Mouse (Mus musculus): ENCODE measurements around the gene Atoh1.

Gene Atoh1

DNA sequence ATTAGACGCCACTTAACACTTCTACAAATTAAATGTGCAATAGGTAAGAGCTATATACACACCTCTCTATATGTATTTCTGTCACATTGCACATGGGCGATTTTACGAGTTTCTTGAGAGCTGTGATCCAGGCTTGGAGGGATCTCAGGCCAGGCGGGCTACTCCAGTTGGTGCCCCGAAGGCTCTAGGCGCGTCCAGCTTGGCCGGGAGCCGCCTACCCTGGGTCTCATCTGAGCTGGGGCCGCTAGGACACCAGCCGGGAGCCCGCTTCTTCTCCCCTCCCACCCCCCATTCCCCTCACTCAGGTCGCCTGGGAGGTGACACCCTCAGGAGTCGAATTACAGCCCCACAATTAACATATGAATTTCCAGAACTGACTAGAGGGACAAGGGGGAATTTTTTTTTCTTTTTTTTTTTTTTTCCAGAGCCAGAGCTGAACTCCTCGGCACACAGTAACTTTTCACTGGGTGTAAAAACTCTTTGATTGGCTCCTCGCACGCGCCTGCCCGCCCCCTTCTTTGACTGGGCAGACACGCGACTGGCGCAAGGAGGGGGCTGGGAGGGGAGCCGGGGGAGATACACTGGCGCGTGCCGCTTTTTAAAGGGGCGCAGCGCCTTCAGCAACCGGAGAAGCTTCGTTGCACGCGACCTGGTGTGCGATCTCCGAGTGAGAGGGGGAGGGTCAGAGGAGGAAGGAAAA is at the start of gene Atoh1:
TSS of gene Atoh1 (plus strand) at position 627 of the 700 bp plus-strand sequence.
- no peak for DNase-seq

DNA sequence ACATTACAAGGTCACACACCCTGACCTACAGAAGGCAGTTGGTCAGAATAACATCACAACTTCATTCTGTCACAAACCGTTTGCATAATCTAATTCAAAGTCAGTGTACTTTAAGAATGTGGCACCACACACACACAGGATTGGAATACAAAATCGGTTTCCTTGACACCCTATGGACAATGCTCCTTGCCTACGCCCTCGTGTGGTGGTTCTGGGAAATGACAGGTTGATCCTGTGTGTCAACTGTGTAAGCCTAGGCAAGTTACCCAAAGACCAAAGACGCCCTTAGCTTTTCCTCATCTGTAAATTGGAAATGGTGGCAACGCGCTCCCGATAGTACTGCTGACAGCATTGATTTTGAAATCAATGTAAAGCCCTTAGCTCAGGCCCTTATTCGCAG is 45.0 kb upstream of the Atoh1 start:
- DNase-seq: no peak

DNA sequence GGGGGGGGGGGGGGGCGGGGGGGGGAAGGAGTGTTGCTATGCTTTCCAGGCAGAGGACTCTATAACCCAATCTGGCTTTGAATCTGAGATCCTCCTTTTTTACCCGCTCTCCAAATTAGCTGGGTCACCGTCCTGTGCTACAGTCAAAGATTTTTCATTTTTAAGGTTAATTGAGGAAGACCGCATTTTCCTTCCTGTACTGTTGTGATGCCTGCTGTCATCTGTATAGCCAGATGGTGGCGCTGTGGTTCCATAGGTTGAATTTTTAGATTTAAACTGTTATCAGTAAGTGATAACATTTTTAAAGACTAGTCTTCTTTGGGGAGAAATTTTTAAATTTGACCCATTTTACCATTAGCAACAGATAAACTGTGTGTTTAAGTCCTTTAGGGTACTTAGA is 44.0 kb upstream of the Atoh1 start:
- no peak for DNase-seq

DNA sequence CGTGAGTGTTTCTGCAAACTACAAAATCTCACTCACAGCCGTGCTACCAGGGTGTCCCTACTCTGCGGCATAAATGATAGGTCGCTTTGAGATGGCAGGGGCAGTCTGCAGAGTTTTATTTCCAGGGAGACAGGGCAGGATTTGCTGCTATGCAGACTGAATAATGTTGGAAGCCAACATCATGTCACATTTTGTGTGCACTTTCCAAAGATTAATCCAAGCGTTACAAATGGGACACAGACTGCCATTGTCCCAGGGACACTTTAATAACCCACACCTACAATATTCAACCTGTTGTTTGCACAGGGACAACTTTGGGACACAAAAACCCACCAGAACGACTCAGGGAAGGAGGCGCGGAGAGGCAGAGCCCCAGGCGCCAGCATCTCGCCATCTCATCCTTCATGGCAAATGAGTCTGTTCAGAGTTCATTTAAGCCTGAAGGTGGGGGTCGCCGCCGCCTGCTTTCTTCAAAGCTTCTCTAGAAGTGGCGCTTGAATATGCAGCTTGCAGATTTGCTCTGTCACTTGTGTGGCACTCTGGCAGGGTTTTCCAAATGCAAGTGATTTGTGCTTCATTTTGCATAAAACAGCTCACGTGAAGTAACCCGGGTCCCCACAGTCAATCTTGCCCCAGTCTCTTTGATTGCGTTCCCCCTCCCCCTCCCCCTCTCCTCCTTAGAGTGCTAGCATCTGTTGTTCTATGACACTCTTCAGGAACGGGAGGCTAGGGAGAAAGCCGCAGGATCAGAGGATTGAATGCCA is 40.6 kb upstream of the Atoh1 start:
- no peak for DNase-seq

DNA sequence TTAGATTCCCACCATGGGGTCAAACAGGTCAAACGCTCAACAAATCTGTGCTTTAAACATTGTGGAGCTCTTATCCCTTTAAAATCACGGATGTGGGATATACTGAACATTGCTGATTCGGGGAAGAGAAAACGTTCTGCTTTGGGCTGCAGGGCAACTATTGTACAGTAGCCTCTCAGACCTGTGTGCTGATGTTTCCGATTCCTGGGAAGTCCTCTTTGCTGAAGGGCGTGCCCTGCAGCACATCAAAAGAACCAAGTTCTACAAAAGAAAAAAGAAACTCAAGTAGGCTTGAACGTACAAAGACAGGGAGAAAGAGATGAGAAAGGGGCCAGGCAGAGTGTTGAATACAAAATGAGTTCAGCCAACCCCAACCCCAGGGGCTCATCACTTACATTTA is 34.2 kb upstream of the Atoh1 start:
- no peak for DNase-seq

DNA sequence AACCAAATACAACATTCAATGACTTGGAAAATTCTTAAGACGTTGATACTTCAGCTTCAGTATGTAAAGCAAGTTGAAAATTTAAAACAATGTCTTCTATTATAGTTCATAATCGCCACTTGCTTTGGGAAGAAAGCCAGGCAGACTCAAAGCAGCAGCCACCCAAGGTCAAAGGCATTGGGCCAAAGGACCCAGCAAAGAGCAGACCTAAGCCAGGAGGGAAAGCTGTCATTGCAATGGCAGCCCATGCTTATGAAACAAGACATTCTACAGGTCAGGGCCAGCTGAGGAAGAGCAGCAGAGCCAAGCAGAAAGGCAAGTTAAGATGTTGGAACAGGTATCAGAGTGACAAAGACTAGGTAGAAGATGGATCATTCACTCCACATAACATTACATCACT is 25.3 kb upstream of the Atoh1 start:
- DNase-seq: no peak

DNA sequence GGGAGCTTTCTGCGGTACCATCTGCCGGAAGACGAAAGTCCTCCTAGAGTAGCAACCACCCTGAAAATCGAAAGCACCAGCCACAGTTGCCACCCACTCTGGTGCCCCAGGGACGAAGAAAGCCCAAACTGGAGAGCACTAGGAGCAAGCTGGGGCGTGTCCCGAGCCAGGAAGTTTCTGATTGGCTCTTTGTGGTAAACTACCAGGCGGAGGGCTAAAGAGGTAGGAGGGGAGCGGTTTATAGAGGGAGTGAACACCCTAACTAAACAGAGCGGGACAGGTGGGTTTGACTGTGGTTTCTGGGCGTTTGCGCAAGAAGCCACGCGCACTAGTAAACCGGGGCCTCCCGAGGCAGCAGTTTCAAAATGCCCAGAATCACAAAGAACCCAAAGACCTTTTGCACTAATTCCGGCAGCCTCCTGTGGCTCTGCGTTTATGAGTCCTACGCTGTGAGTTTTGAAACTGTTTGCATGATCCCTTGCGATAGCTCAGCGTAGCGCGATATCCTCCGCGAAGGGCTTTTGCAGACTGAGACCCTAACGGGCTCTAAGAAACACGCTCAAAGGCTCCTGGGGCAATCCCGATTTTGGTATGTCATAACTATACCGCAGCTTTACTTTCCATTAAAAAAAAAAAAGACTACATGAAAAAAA is 1.0 kb upstream of the Atoh1 start:
- no peak for DNase-seq

DNA sequence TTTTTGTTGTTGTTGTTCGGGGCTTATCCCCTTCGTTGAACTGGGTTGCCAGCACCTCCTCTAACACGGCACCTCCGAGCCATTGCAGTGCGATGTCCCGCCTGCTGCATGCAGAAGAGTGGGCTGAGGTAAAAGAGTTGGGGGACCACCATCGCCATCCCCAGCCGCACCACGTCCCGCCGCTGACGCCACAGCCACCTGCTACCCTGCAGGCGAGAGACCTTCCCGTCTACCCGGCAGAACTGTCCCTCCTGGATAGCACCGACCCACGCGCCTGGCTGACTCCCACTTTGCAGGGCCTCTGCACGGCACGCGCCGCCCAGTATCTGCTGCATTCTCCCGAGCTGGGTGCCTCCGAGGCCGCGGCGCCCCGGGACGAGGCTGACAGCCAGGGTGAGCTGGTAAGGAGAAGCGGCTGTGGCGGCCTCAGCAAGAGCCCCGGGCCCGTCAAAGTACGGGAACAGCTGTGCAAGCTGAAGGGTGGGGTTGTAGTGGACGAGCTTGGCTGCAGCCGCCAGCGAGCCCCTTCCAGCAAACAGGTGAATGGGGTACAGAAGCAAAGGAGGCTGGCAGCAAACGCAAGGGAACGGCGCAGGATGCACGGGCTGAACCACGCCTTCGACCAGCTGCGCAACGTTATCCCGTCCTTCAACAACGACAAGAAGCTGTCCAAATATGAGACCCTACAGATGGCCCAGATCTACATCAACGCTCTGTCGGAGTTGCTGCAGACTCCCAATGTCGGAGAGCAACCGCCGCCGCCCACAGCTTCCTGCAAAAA is 496 bp downstream of the Atoh1 start:
- no peak for DNase-seq

DNA sequence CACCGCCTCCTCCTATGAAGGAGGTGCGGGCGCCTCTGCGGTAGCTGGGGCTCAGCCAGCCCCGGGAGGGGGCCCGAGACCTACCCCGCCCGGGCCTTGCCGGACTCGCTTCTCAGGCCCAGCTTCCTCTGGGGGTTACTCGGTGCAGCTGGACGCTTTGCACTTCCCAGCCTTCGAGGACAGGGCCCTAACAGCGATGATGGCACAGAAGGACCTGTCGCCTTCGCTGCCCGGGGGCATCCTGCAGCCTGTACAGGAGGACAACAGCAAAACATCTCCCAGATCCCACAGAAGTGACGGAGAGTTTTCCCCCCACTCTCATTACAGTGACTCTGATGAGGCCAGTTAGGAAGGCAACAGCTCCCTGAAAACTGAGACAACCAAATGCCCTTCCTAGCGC is 1.1 kb downstream of the Atoh1 start:
- no peak for DNase-seq

DNA sequence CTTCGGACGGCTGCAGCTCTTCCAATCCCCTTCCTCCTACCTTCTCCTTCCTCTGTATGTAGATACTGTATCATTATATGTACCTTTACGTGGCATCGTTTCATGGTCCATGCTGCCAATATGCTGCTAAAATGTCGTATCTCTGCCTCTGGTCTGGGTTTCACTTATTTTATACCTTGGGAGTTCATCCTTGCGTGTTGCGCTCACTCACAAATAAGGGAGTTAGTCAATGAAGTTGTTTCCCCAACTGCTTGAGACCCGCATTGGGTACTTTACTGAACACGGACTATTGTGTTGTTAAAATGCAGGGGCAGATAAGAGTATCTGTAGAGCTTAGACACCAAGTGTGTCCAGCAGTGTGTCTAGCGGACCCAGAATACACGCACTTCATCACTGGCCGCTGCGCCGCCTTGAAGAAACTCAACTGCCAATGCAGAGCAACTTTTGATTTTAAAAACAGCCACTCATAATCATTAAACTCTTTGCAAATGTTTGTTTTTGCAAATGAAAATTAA is 1.6 kb downstream of the Atoh1 start:
- no peak for DNase-seq

DNA sequence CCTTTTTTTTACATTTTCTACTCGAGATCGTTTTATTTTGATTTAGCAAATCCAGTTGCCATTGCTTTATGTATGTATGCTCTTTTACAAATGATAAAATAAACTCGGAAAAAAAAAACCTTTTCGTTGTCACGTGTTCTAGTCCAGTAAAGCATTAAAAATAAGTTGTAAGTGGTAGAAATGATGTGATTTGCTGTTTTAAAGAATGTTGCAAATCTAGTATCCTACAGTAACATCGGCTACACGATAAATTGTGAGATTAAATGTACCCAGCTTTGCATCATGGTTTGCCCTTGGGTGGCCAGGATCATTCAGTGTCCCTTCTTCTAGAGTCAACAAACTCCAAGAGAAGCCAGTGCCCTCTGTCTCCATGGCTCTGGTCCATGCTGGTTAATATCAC is 2.2 kb downstream of the Atoh1 start:
- no peak for DNase-seq

DNA sequence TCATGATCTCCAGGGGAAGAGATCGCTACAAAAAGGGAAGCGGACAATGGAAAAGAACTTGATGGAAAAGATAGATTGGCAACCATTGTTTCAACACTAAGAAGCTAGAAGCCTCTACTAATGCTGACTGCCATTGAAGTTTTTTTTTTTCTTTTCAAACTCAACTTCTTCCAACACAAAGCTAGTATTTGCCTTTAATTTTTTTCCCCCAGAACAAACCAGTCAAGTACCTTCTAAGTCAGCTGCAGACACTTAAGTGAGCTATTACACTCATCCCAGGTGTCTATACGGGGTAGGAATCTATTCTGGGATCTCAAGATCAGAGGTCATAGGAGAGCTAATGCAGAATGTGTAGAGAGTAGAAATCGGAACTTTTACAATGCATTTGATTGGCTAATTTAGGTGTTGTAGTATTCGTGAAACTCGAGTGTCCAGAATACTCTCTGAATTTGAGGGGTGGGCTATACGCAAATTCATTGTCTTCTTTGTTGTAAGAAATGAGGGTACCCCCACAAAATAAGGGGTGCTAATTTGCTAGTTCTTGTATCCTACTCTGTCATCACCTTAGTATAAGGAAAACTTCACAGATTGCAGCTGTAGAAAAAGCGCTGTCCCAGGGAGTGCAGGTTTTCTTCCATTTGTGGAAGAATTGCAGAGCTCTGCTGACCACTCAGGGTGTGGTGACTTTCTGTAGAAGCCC is 2.8 kb downstream of the Atoh1 start:
- no peak for DNase-seq

DNA sequence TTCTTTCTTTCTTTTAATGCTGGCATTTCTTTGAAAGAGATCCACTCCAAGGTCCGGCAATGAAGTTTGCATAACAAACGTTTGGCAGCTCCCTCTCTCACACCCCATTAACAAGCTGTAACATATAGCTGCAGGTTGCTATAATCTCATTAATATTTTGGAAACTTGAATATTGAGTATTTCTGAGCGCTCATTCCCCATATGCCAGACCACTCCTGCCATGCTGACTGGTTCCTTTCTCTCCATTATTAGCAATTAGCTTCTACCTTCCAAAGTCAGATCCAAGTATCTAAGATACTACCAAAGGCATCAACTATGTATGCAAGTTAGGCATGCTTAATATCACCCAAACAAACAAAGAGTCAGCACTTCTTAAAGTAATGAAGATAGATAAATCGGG is 4.4 kb downstream of the Atoh1 start:
- no peak for DNase-seq

DNA sequence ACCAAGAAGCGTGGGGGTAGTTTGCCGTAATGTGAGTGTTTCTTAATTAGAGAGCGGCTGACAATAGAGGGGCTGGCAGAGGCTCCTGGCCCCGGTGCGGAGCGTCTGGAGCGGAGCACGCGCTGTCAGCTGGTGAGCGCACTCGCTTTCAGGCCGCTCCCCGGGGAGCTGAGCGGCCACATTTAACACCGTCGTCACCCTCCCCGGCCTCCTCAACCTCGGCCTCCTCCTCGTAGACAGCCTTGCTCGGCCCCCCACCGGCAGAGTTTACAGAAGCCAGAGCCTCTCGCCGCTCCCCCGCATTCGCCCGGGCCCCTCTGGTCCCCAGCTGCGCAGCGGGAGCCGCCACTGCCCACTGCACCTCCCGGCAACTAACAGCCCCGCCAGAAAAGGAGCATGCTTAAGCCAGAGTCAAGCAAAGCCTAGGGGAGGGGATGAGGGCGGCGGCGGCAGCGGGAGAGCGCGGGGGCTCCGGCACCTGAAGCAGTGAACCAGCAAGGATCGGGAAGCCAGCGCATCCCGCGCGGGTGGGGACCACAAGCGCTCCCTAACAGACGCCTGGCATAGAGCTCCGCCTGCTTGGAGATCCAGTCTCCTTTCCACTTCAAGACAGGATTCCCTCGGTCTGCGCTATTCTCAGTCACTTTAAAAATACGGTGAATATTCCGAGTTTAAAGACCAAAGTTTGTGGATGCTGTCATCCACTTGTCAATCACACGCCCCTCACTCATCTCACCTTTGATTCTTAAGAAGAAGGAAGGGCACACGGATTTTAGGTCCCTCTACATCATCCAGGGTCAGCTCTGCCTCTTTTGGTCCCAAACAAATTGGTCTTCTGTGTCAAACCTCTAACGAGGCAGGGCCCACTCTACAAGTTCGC is 5.8 kb downstream of the Atoh1 start:
- no peak for DNase-seq

DNA sequence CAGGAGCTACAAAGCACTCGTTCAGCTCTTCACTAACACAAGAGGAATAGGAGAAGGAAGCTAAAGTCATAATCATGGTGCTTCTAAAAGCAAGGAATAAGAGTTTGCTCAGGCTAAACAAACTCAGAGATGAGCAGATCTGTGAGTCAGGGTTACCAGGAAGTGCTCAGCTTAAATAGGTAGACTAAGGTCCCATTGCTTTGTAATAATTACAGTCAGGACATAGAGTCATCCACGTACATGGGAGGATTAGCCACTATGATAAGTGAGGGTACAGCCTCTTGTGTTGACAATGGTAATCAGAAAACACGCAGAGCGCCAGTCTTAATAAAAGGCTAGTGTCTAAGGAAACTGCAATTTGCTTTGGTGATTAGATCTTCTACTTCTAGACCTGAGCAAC is 7.4 kb downstream of the Atoh1 start:
- DNase-seq: no peak

DNA sequence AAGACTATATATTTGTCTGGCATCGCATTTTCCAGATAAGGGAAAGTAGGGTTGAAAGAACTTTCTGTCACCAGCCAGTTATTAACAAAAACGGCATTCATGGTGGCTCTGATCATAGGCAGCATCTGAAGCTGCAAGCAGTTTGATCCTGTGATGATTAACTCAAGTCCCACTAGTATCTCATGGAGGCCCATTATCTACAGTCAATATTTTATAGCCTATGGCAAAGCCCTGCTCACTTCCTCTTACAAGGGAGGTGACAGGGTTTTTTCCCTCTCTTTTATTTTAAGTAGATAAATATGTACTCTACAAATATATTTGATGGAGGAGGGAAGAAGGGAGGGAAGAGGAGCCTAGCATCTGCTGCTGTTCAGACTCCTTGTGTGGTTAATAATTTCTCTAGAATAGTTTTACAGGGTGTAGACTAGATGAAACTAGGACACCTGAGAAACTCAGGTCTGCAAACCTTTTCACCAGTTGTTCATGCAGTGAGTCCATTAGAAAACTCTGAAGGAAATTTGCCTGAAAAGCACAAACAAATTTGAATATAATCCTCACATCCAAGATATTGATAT is 14.1 kb downstream of the Atoh1 start:
- no peak for DNase-seq

DNA sequence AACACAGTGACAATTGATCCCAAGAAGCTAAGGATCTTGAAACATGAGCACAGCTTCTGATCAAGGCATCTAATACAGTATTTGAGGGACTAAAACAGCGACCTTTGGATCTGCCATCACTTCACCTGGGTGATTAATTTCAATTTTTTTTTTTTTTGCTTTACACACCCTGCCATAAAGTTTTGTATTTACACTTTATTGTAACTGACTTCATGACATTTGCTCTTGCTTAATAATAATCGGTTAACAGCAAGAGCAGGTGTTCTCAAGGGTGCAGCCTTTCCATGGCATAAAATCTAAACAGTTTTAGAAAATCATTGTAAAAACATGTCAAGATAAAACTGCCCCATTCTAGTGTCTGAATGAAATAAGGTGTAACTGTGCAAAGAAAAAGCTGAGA is 25.6 kb downstream of the Atoh1 start:
- DNase-seq: no peak

DNA sequence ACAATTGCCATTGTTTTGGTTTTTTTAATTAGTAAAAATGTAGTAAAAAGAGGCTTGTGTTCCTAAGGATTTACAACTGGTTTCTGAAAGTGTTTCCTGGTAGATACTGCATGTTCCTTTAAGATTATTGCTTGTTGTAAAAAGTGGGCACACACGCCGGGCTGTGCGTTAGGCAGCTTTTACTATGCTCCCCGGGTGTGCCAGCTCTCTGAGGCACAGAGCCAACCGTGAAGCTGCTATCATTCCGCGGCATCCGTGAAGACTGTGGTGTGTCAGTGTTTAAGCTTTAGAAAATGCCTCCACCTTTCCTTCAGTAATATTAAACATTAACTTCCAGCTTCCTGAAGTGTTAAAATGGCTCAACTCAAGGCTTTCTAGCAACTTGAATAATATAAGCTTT is 35.0 kb downstream of the Atoh1 start:
- DNase-seq: no peak

DNA sequence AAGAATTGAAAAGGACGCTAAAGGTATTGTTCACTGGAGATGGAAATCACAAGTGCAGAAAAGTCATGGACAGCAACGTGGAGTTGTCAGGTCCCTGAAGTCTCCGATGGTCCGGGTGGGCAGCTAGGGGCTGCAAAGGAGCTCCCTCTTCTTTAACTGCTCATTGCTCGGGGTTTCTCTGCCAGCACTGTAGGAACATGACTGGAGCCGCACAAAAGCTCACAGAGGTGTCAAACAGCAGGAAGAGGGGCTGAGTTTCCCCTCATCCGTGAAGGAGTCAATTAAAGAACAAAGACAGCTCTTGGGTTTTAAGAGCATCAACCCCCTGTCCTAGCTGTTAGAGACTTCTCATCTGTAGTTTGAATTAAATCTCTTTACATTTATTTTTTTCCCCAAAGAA is 44.5 kb downstream of the Atoh1 start:
- no peak for DNase-seq

All from thymus, postnatal 14 days (tissue).